Mouse (Mus musculus): ENCODE results near the gene Rita1.

Rita1 gene

GRCm38 (mm10) chr5:120612442-120612821 lies at the start of gene Rita1, which contains the start of gene Ddx54:
Gene Rita1, minus strand, starts transcription at chr5:120612589.
Gene Ddx54, plus strand, starts transcription at chr5:120612739.
- POLR2A ChIA-PET: interaction anchor here in 3 of 4 experiments (0.5 to 2.8 kb wide), 19 partner anchors 10 to 434 kb away, joined by 3 to 13 read pairs (median 4); partner anchors contain the start of genes Slc8b1 (in 2 of the 3), Cfap73 (in 1 of the 3), Iqcd (in 1 of the 3) and Plbd2 (in 1 of the 3)
- CTCF ChIA-PET: interaction anchor here in 3 of 4 experiments (0.6 to 1.5 kb wide), 16 partner anchors 8 to 1596 kb away, joined by 3 to 7 read pairs (median 3); partner anchors contain the start of gene Plbd2 (in 1 of the 3)

- ChIA-PET POLR2A (interaction anchor here in 2 of 4 experiments (0.6 to 1.4 kb wide), 6 partner anchors 9 to 359 kb away, joined by 3 to 4 read pairs (median 3); partner anchors contain the start of gene Rasal1 (in 1 of the 2)), CTCF (interaction anchor here (0.5 to 1.5 kb wide), 10 partner anchors 8 to 85 kb away, joined by 3 to 7 read pairs (median 4); no protein-coding TSS in a partner anchor)
Observed at GRCm38 (mm10) chr5:120660816-120661215, 48.4 kb upstream of the Rita1 start.

- POLR2A ChIA-PET: interaction anchor here in 2 of 4 experiments (0.6 to 0.8 kb wide), 2 partner anchors 132 to 923 kb away, joined by 3 read pairs; no protein-coding TSS in a partner anchor
Observed at GRCm38 (mm10) chr5:120656281-120656751, 43.9 kb upstream of the Rita1 start.

GRCm38 (mm10) chr5:120653873-120654272 lies 41.5 kb upstream of the Rita1 start:
- POLR2A ChIA-PET: interaction anchor here in 3 of 4 experiments (0.7 to 1.1 kb wide), 4 partner anchors 11 to 69 kb away, joined by 3 to 5 read pairs (median 3); no protein-coding TSS in a partner anchor
- CTCF ChIA-PET: interaction anchor here in 2 of 4 experiments (0.5 to 1.0 kb wide), 4 partner anchors 11 to 129 kb away, joined by 3 read pairs; no protein-coding TSS in a partner anchor

More at GRCm38 (mm10) chr5:120656281-120656751, 43.9 kb upstream of the Rita1 start:
- CTCF ChIA-PET: interaction anchor here in 1 of 4 experiments (1.0 to 1.5 kb wide), 3 partner anchors 9 to 52 kb away, joined by 3 to 4 read pairs (median 4); no protein-coding TSS in a partner anchor

GRCm38 (mm10) chr5:120652915-120653701 lies 40.7 kb upstream of the Rita1 start:
- ChIA-PET POLR2A (interaction anchor here in 2 of 4 experiments (0.7 to 5.8 kb wide), 7 partner anchors 9 to 57 kb away, joined by 3 to 32 read pairs (median 4); no protein-coding TSS in a partner anchor), CTCF (interaction anchor here in 3 of 4 experiments (0.7 to 6.4 kb wide), 6 partner anchors 7 to 130 kb away, joined by 3 to 100 read pairs (median 4); no protein-coding TSS in a partner anchor)

- ChIA-PET POLR2A (interaction anchor here in 3 of 4 experiments (0.6 to 5.8 kb wide), 13 partner anchors 11 to 111 kb away, joined by 3 to 32 read pairs (median 3); no protein-coding TSS in a partner anchor), CTCF (interaction anchor here in 3 of 4 experiments (0.9 to 6.4 kb wide), 14 partner anchors 11 to 94 kb away, joined by 3 to 100 read pairs (median 4); no protein-coding TSS in a partner anchor)
Observed at GRCm38 (mm10) chr5:120651230-120651629, 38.8 kb upstream of the Rita1 start.

- ChIA-PET CTCF (interaction anchor here (0.6 to 6.4 kb wide), 32 partner anchors 9 to 112 kb away, joined by 3 to 100 read pairs (median 4); no protein-coding TSS in a partner anchor), POLR2A (interaction anchor here (0.7 to 5.8 kb wide), 16 partner anchors 12 to 131 kb away, joined by 3 to 32 read pairs (median 4); no protein-coding TSS in a partner anchor)
Observed at GRCm38 (mm10) chr5:120649938-120650337, 37.5 kb upstream of the Rita1 start.

- CTCF ChIA-PET: interaction anchor here (0.6 to 6.4 kb wide), 51 partner anchors 9 to 188 kb away, joined by 3 to 100 read pairs (median 4); partner anchors contain the start of genes Oas1c (in 1 of the 4) and Slc8b1 (in 1 of the 4)
- POLR2A ChIA-PET: interaction anchor here (0.6 to 5.8 kb wide), 20 partner anchors 8 to 737 kb away, joined by 3 to 32 read pairs (median 4); no protein-coding TSS in a partner anchor
Observed at GRCm38 (mm10) chr5:120649374-120649933, 37.1 kb upstream of the Rita1 start.

- CTCF ChIA-PET: interaction anchor here (0.5 to 6.4 kb wide), 63 partner anchors 8 to 898 kb away, joined by 3 to 100 read pairs (median 4); partner anchors contain the start of genes Oas1c (in 1 of the 4), Oas2 (in 1 of the 4) and Slc8b1 (in 1 of the 4)
- POLR2A ChIA-PET: interaction anchor here (0.5 to 5.8 kb wide), 24 partner anchors 9 to 787 kb away, joined by 3 to 32 read pairs (median 4); no protein-coding TSS in a partner anchor
Observed at GRCm38 (mm10) chr5:120648569-120649373, 36.4 kb upstream of the Rita1 start, which contains the start of gene Rasal1. Gene Rasal1, plus strand, starts transcription at chr5:120648812.

GRCm38 (mm10) chr5:120647814-120648491 lies 35.6 kb upstream of the Rita1 start:
- ChIA-PET CTCF (interaction anchor here (0.6 to 6.4 kb wide), 34 partner anchors 10 to 182 kb away, joined by 3 to 100 read pairs (median 4); partner anchors contain the start of genes Cfap73 (in 1 of the 4), Ddx54 (in 1 of the 4), Oas2 (in 1 of the 4) and Rita1 (in 1 of the 4)), POLR2A (interaction anchor here in 2 of 4 experiments (1.2 to 5.8 kb wide), 5 partner anchors 21 to 28 kb away, joined by 3 to 32 read pairs (median 4); no protein-coding TSS in a partner anchor)

- POLR2A ChIA-PET: interaction anchor here in 2 of 4 experiments (1.2 to 5.8 kb wide), 3 partner anchors 21 to 27 kb away, joined by 3 to 32 read pairs (median 3); no protein-coding TSS in a partner anchor
Observed at GRCm38 (mm10) chr5:120647361-120647760, 35.0 kb upstream of the Rita1 start.

GRCm38 (mm10) chr5:120645851-120646250 lies 33.5 kb upstream of the Rita1 start:
- CTCF ChIA-PET: interaction anchor here in 3 of 4 experiments (0.5 to 1.6 kb wide), 8 partner anchors 12 to 1487 kb away, joined by 3 to 5 read pairs (median 3); no protein-coding TSS in a partner anchor
- POLR2A ChIA-PET: interaction anchor here in 2 of 4 experiments (0.7 to 1.2 kb wide), 2 partner anchors 15 to 19 kb away, joined by 3 read pairs; no protein-coding TSS in a partner anchor

More at GRCm38 (mm10) chr5:120647361-120647760, 35.0 kb upstream of the Rita1 start:
- CTCF ChIA-PET: interaction anchor here (0.6 to 6.4 kb wide), 27 partner anchors 11 to 182 kb away, joined by 3 to 100 read pairs (median 4); partner anchors contain the start of genes Cfap73 (in 1 of the 4), Ddx54 (in 1 of the 4), Oas2 (in 1 of the 4) and Rita1 (in 1 of the 4)

GRCm38 (mm10) chr5:120644227-120644626 lies 31.8 kb upstream of the Rita1 start:
- ChIA-PET POLR2A (no interaction called here), CTCF (interaction anchor here in 1 of 4 experiments (1.2 kb wide), 1 partner anchor 10 kb away, joined by 3 read pairs; the partner anchor contains the start of gene Cfap73)

GRCm38 (mm10) chr5:120643365-120644085 lies 31.1 kb upstream of the Rita1 start:
- ChIA-PET CTCF (interaction anchor here in 2 of 4 experiments (0.6 to 1.6 kb wide), 5 partner anchors 9 to 376 kb away, joined by 3 to 7 read pairs (median 4); partner anchors contain the start of genes Cfap73 (in 1 of the 2) and Plbd2 (in 1 of the 2)), POLR2A (interaction anchor here in 1 of 4 experiments (1.0 kb wide), 1 partner anchor 21 kb away, joined by 3 read pairs; no protein-coding TSS in a partner anchor)

GRCm38 (mm10) chr5:120640094-120640493 lies 27.7 kb upstream of the Rita1 start:
- ChIA-PET CTCF (interaction anchor here in 2 of 4 experiments (0.7 to 1.2 kb wide), 2 partner anchors 13 to 21 kb away, joined by 3 read pairs; no protein-coding TSS in a partner anchor), POLR2A (interaction anchor here in 2 of 4 experiments (0.6 to 1.6 kb wide), 4 partner anchors 20 to 104 kb away, joined by 3 to 5 read pairs (median 4); no protein-coding TSS in a partner anchor)
